8 mouse cellular contexts compared by ENCODE assay signal in the genomic region with DNA sequence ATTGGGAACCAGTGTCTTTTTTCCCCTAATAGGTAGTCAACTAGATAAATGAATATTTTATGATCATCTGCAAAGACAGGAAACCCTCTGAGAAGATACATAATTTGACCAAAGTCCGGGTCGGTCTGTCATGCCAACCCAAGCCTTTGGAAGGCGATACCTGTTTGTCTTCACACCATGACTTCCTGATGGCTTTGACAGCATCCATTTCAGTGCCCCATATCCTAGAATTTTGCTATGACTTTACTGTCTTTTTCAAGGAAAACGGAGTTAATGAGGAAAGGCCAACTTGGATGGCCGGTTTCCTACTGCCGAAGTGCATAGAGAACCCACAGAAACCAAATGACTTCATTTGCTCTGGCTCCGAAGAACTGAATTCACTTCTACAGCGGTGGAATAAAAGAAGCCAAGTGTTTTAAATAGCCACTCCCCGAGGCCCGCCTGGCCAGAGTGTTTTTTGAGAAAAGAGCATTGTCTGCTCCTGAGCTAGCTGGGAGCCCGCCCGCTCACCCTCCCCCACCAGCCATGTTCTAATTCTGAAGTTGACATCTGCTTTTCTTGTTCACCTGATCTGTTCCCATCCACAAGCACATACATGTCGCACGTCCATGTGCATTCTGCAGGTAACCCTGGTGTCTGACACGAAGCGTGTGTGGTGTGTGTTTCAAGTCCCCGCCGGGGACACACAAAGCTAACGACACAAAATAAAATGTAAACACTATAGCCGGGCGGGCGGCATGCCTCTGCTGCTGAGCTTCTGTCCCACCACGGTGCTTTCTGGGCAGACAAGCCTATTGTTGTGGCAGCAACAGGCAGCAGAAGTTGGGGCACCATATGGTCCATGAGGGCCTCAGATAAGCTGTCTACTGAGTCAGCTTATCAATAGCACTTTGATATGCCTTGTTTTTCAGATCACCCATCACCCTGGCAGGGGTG. TPM values are rescaled to one million over a fixed set of nuclear protein-coding genes. Genes with fewer than 3 reads are reported as not detected.
DNase-seq lines count a peak whose midpoint lies in the region; ATAC-seq lines count a peak whose summit lies in the region.

No protein-coding gene starts in this region.

- DNase-seq in cerebellum, postnatal 10 days, result peak; percentile 39 to 46
- DNase-seq in cerebellum, adult 11 months, result no peak
- DNase-seq in cerebellum, postnatal 36 days, result no peak
- DNase-seq in frontal cortex, postnatal 14 days (ENCODE audit: low spot score in 2 of 2), result no peak

- H3K27ac ChIP-seq in embryonic facial prominence, embryonic 15.5 days (replicated peaks), result peak overlapping the region; percentile 51; the same call in 1 of the 2 replicates
- peak overlapping the region; percentile 76 for H3K27ac ChIP-seq in heart, embryonic 16.5 days (ENCODE audit: low read length)
- no peak overlapping the region for H3K27ac ChIP-seq in liver, embryonic 12.5 days
- H3K27ac ChIP-seq in stomach, embryonic 15.5 days, result peak overlapping the region; percentile 26; the same call in 1 of the 2 replicates

- peak overlapping the region; percentile 25 for H3K4me2 ChIP-seq in embryonic facial prominence, embryonic 15.5 days (replicated peaks)
- peak overlapping the region; percentile 54 for H3K4me2 ChIP-seq in heart, embryonic 16.5 days (ENCODE audit: low read depth, low read length)
- peak overlapping the region; percentile 30 for H3K4me2 ChIP-seq in liver, embryonic 12.5 days
- H3K4me2 ChIP-seq in stomach, embryonic 15.5 days, result peak overlapping the region; percentile 25

- 22% methylated on average over 23 of the region's 23 CpGs for WGBS in embryonic facial prominence, embryonic 15.5 days
- WGBS in heart, embryonic 16.5 days, result 11% methylated on average over 23 of the region's 23 CpGs
- 15% methylated on average over 23 of the region's 23 CpGs for WGBS in liver, embryonic 12.5 days (ENCODE audit: insufficient replicate concordance)
- WGBS in stomach, embryonic 15.5 days, result 25% methylated on average over 23 of the region's 23 CpGs

- no peak overlapping the region for H3K9ac ChIP-seq in embryonic facial prominence, embryonic 15.5 days
- H3K9ac ChIP-seq in heart, embryonic 16.5 days (ENCODE audit: low read length), result peak overlapping the region; percentile 60
- no peak overlapping the region for H3K9ac ChIP-seq in liver, embryonic 12.5 days
- no peak overlapping the region for H3K9ac ChIP-seq in stomach, embryonic 15.5 days

- no peaks in the 10 kb centered on the region for H3K36me3 ChIP-seq in embryonic facial prominence, embryonic 15.5 days
- no peaks in the 10 kb centered on the region for H3K36me3 ChIP-seq in heart, embryonic 16.5 days (ENCODE audit: control insufficient read depth, insufficient read depth)
- H3K36me3 ChIP-seq in liver, embryonic 12.5 days, result no peaks in the 10 kb centered on the region
- no peaks in the 10 kb centered on the region for H3K36me3 ChIP-seq in stomach, embryonic 15.5 days

- no peak overlapping the region for H3K4me3 ChIP-seq in embryonic facial prominence, embryonic 15.5 days (replicated peaks)
- H3K4me3 ChIP-seq in heart, embryonic 16.5 days (ENCODE audit: low read length), result peak overlapping the region; percentile 24
- no peak overlapping the region for H3K4me3 ChIP-seq in liver, embryonic 12.5 days
- no peak overlapping the region for H3K4me3 ChIP-seq in stomach, embryonic 15.5 days (replicated peaks)

- H3K9me3 ChIP-seq in embryonic facial prominence, embryonic 15.5 days (replicated peaks), result no peaks in the 10 kb centered on the region
- no peaks in the 10 kb centered on the region for H3K9me3 ChIP-seq in heart, embryonic 16.5 days (replicated peaks; ENCODE audit: control insufficient read depth, low read length)
- H3K9me3 ChIP-seq in liver, embryonic 12.5 days (replicated peaks), result no peaks in the 10 kb centered on the region
- H3K9me3 ChIP-seq in stomach, embryonic 15.5 days, result no peaks in the 10 kb centered on the region

- no peaks in the 10 kb centered on the region for H3K27me3 ChIP-seq in embryonic facial prominence, embryonic 15.5 days
- no peaks in the 10 kb centered on the region for H3K27me3 ChIP-seq in heart, embryonic 16.5 days (ENCODE audit: control insufficient read depth, insufficient read depth, low read length)
- H3K27me3 ChIP-seq in liver, embryonic 12.5 days (replicated peaks), result peaks cover 92% of the 10 kb centered on the region
- H3K27me3 ChIP-seq in stomach, embryonic 15.5 days (replicated peaks), result no peaks in the 10 kb centered on the region

- peaks cover 74% of the 10 kb centered on the region for H3K4me1 ChIP-seq in embryonic facial prominence, embryonic 15.5 days
- H3K4me1 ChIP-seq in heart, embryonic 16.5 days (ENCODE audit: control insufficient read depth, insufficient read depth, low read length), result peaks cover 69% of the 10 kb centered on the region
- H3K4me1 ChIP-seq in liver, embryonic 12.5 days, result peaks cover 10% of the 10 kb centered on the region
- peaks cover 43% of the 10 kb centered on the region for H3K4me1 ChIP-seq in stomach, embryonic 15.5 days

- no peak for ATAC-seq in embryonic facial prominence, embryonic 15.5 days (ENCODE audit: insufficient number of reproducible peaks, low FRiP score, low TSS enrichment, low read depth)
- no peak for ATAC-seq in heart, embryonic 16.5 days (replicated peaks; ENCODE audit: extremely low read depth, insufficient read depth, low FRiP score)
- ATAC-seq in liver, embryonic 12.5 days, result no peak
- ATAC-seq in stomach, embryonic 15.5 days (ENCODE audit: insufficient read depth, low FRiP score, low read depth), result peak; percentile 29; the same call in 1 of the 2 replicates

RNA-seq across cellular contexts. Expression of gene Tead1, which starts 5.8 kb away (rescaled TPM):
- 28.8 and 32.6 TPM in 2 replicates for polyA plus RNA-seq in embryonic facial prominence, embryonic 15.5 days (2015; fragmentation: Nextera tagmentation; extraction: Ambion mirVana)
- 19.4 and 24.8 TPM in 2 replicates for polyA plus RNA-seq in heart, embryonic 16.5 days (2015; fragmentation: Nextera tagmentation; extraction: Ambion mirVana)
- polyA plus RNA-seq in liver, embryonic 12.5 days (2016; fragmentation: Nextera tagmentation; extraction: Ambion mirVana), result 4.7 and 5.2 TPM in 2 replicates
- polyA plus RNA-seq in stomach, embryonic 15.5 days (2015; fragmentation: Nextera tagmentation; extraction: Ambion mirVana), result 25.7 and 30.2 TPM in 2 replicates

Comparison
In these comparisons a context has a peak if more than half of its experiments do, and no peak if none do; other contexts are left out.
1. DNase-seq: peak in cerebellum, postnatal 10 days (2 of 2); none in cerebellum, adult 11 months (single experiment), cerebellum, postnatal 36 days (0 of 2) and frontal cortex, postnatal 14 days (0 of 2).
2. Peak in every context shown above with its lines, with median percentiles within 50 percentile points of each other: H3K4me2 ChIP-seq.